Mouse (Mus musculus): ENCODE measurements around the gene Zfp13. TPM values are rescaled to one million over a fixed set of nuclear protein-coding genes. Genes with fewer than 3 reads are reported as not detected.

Zfp13 gene
- polyA plus RNA-seq, 1 experiment, result 2.9 TPM

DNA sequence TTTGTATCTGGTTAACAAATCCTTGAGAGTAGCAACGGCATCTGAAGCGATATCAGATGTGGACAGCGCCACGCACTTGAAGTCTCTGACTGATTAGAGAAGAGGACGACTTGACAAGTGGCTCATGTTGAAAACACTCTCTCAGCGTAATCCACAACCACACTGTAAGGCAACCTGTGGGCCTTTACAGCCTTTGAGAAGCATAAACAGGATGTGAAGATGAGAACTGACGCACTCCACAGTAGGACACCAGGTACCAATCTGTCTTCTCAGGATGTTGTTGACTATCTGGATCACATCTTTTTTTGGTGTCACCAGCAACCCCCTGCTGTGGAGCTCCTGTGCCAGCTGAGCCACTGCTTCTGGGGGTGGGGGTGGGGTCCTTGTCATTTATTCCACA, 21.1 kb upstream of the Zfp13 start:
- WGBS, result 68% methylated on average over 7 of the region's 7 CpGs
- Histone ChIP-seq H3K27ac (ENCODE audit: insufficient read depth, low read length) (no peak overlapping the region), H3K27me3 (ENCODE audit: control insufficient read depth, insufficient read depth, low read length) (no peaks in the 10 kb centered on the region), H3K4me3 (ENCODE audit: extremely low read depth, insufficient read depth, insufficient read length) (no peak overlapping the region), H3K4me1 (ENCODE audit: control insufficient read depth, insufficient read depth, insufficient read length) (no peaks in the 10 kb centered on the region), H3K36me3 (ENCODE audit: control insufficient read depth, insufficient read depth, low read length) (no peaks in the 10 kb centered on the region)
- peak in 1 of 2 experiments; percentile 52 for DNase-seq (ENCODE audit: low read depth in 1 of 2, low spot score in 2 of 2)
- TF ChIP-seq POLR2A (IDR thresholded peaks at IDR 0.05; ENCODE audit: low read depth, low read length), result no peak
- TF ChIP-seq CTCF (IDR thresholded peaks at IDR 0.05; ENCODE audit: extremely low read depth, insufficient read depth, insufficient read length, insufficient replicate concordance), result no peak

DNA sequence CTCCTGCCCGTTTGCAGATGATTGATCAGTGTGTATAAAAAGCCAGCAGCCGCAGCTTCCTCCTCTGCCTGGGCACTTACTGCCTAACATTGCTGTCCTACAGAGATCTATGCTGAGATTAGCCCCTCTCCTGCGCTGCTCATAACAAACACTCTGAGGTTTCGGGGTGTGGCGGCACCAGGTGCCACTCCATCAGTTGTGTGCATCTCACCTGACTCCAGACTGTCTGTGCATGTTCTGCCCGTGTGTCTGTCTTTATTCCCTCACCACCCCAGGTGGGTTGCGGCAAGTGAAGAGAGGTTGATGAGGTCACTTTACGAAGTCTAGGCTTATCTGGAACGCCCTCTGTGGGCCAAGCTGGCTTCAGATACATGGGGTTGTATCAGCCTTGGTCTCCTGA, 17.8 kb upstream of the Zfp13 start:
- no peaks in the 10 kb centered on the region for H3K4me1 ChIP-seq (ENCODE audit: control insufficient read depth, insufficient read depth, insufficient read length)
- no peaks in the 10 kb centered on the region for H3K27me3 ChIP-seq (ENCODE audit: control insufficient read depth, insufficient read depth, low read length)
- WGBS, result 5% methylated on average over 9 of the region's 9 CpGs
- TF ChIP-seq POLR2A (IDR thresholded peaks at IDR 0.05; ENCODE audit: low read depth, low read length) (no peak), CTCF (IDR thresholded peaks at IDR 0.05; ENCODE audit: extremely low read depth, insufficient read depth, insufficient read length, insufficient replicate concordance) (no peak)
- no peaks in the 10 kb centered on the region for H3K36me3 ChIP-seq (ENCODE audit: control insufficient read depth, insufficient read depth, low read length)
- H3K4me3 ChIP-seq (ENCODE audit: extremely low read depth, insufficient read depth, insufficient read length), result no peak overlapping the region
- H3K27ac ChIP-seq (ENCODE audit: insufficient read depth, low read length), result no peak overlapping the region
- no peak for DNase-seq (ENCODE audit: low read depth in 1 of 2, low spot score in 2 of 2)

DNA sequence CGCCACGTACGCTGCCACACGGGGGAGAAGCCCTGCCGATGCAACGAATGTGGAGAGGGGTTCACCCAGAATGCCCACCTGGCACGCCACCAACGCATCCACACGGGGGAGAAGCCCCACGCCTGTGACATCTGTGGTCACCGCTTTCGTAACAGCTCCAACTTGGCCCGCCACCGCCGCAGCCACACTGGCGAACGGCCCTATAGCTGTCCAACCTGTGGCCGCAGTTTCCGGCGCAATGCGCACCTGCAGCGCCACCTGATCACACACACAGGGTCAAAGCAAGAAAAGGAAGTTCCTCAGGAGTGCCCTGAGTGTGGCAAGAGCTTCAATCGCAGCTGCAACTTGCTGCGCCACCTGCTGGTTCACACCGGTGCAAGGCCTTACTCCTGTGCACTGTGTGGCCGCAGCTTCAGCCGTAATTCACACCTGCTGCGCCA, 11.1 kb upstream of the Zfp13 start:
- DNase-seq (ENCODE audit: low read depth in 1 of 2, low spot score in 2 of 2), result peak; percentile 76 to 87
- Histone ChIP-seq H3K27me3 (ENCODE audit: control insufficient read depth, insufficient read depth, low read length) (no peaks in the 10 kb centered on the region), H3K4me3 (ENCODE audit: extremely low read depth, insufficient read depth, insufficient read length) (peak overlapping the region; percentile 40; the same call in 1 of the 2 replicates), H3K4me1 (ENCODE audit: control insufficient read depth, insufficient read depth, insufficient read length) (no peaks in the 10 kb centered on the region), H3K27ac (ENCODE audit: insufficient read depth, low read length) (no peak overlapping the region), H3K36me3 (ENCODE audit: control insufficient read depth, insufficient read depth, low read length) (no peaks in the 10 kb centered on the region)
- TF ChIP-seq CTCF (IDR thresholded peaks at IDR 0.05; ENCODE audit: extremely low read depth, insufficient read depth, insufficient read length, insufficient replicate concordance), result peak; percentile 98
- no peak for TF ChIP-seq POLR2A (IDR thresholded peaks at IDR 0.05; ENCODE audit: low read depth, low read length)
- 20% methylated on average over 28 of the region's 28 CpGs for WGBS

DNA sequence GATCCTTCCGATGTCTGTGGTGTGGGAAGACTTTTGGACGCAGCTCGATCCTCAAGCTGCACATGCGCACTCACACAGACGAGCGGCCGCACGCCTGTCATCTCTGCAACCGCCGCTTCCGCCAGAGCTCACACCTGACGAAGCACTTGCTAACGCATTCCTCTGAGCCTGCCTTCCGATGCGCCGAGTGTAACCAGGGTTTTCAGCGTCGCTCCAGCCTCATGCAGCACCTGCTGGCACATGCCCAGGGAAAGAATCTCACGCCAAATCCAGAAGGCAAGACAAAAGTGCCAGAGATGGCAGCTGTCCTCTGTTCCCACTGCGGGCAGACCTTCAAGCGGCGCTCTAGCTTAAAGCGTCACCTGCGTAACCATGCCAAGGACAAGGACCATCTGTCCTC, 10.3 kb upstream of the Zfp13 start:
- WGBS, result 97% methylated on average over 24 of the region's 24 CpGs
- Histone ChIP-seq H3K27ac (ENCODE audit: insufficient read depth, low read length) (no peak overlapping the region), H3K27me3 (ENCODE audit: control insufficient read depth, insufficient read depth, low read length) (no peaks in the 10 kb centered on the region), H3K36me3 (ENCODE audit: control insufficient read depth, insufficient read depth, low read length) (no peaks in the 10 kb centered on the region), H3K4me3 (ENCODE audit: extremely low read depth, insufficient read depth, insufficient read length) (no peak overlapping the region), H3K4me1 (ENCODE audit: control insufficient read depth, insufficient read depth, insufficient read length) (no peaks in the 10 kb centered on the region)
- no peak for TF ChIP-seq POLR2A (IDR thresholded peaks at IDR 0.05; ENCODE audit: low read depth, low read length)
- TF ChIP-seq CTCF (IDR thresholded peaks at IDR 0.05; ENCODE audit: extremely low read depth, insufficient read depth, insufficient read length, insufficient replicate concordance), result no peak
- DNase-seq (ENCODE audit: low read depth in 1 of 2, low spot score in 2 of 2), result no peak

DNA sequence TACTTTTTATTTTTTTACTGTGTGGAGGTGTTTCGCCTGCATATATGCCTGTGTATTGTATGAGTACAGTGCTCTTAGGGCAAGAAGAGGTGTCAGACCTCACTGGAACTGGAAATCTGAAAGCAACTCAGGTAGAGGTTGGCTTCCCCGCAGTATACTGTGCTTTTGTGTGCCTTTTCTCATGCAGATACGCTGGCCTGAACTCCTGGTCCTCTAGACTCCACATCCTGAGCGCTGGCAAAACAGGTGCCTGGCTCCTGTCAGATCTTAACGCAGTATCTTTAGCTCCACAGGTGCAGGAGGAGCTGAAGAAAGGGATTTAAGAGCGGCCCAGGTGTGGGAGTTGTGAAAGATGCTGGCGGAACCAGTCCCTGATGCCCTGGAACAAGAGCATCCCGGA, 5.9 kb upstream of the Zfp13 start:
- no peak overlapping the region for H3K4me3 ChIP-seq (ENCODE audit: extremely low read depth, insufficient read depth, insufficient read length)
- no peaks in the 10 kb centered on the region for H3K27me3 ChIP-seq (ENCODE audit: control insufficient read depth, insufficient read depth, low read length)
- no peak overlapping the region for H3K27ac ChIP-seq (ENCODE audit: insufficient read depth, low read length)
- no peaks in the 10 kb centered on the region for H3K36me3 ChIP-seq (ENCODE audit: control insufficient read depth, insufficient read depth, low read length)
- no peak for TF ChIP-seq CTCF (IDR thresholded peaks at IDR 0.05; ENCODE audit: extremely low read depth, insufficient read depth, insufficient read length, insufficient replicate concordance)
- TF ChIP-seq POLR2A (IDR thresholded peaks at IDR 0.05; ENCODE audit: low read depth, low read length), result no peak
- 92% methylated on average over 8 of the region's 8 CpGs for WGBS
- no peak for DNase-seq (ENCODE audit: low read depth in 1 of 2, low spot score in 2 of 2)
- H3K4me1 ChIP-seq (ENCODE audit: control insufficient read depth, insufficient read depth, insufficient read length), result no peaks in the 10 kb centered on the region; the same call in 1 of the 2 replicates

DNA sequence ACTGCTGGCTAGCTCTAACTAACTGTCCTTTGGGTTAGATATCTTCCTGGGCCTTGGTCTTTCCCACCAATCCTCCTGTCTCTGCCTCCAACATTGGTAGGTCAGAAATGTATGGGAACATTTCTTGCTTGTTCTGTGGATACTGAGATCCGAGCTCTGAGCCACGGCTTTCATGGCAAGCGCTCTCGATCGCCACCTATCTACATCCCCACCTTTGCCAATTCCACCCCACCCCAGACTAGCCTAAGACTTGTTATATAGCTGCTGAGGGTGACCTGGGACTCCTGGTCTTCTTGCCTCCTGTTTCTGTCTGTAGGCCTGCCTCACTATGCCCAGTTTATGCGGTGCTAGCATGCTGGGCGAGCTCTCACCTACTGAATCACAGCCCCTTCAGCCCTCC, 5.1 kb upstream of the Zfp13 start:
- Histone ChIP-seq H3K4me1 (ENCODE audit: control insufficient read depth, insufficient read depth, insufficient read length) (peaks cover 5% of the 10 kb centered on the region; the same call in 1 of the 2 replicates), H3K36me3 (ENCODE audit: control insufficient read depth, insufficient read depth, low read length) (no peaks in the 10 kb centered on the region), H3K27me3 (ENCODE audit: control insufficient read depth, insufficient read depth, low read length) (no peaks in the 10 kb centered on the region), H3K27ac (ENCODE audit: insufficient read depth, low read length) (no peak overlapping the region), H3K4me3 (ENCODE audit: extremely low read depth, insufficient read depth, insufficient read length) (no peak overlapping the region)
- no peak for TF ChIP-seq POLR2A (IDR thresholded peaks at IDR 0.05; ENCODE audit: low read depth, low read length)
- TF ChIP-seq CTCF (IDR thresholded peaks at IDR 0.05; ENCODE audit: extremely low read depth, insufficient read depth, insufficient read length, insufficient replicate concordance), result no peak
- WGBS, result 87% methylated on average over 7 of the region's 7 CpGs
- no peak for DNase-seq (ENCODE audit: low read depth in 1 of 2, low spot score in 2 of 2)

DNA sequence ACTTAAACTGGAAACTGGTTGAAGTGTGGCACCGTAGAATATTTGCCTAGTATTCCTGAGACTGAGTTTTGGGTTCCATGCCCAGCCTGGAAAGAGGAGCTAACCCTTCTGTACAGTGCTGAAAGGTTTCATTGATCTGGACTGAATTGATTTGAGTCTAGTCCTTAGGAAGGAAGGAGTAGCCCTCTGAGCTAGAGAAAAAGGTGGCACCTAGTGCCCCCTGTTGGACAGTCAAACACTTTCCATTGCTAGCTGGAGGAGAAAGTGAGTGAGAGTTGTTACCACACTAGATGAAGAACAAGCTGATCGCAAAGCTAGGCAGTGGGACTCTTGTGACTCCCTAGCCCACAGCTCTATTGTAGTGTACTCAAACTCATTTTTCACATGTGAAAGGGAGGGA, 4.3 kb upstream of the Zfp13 start:
- DNase-seq (ENCODE audit: low read depth in 1 of 2, low spot score in 2 of 2), result peak in 1 of 2 experiments; percentile 31
- TF ChIP-seq CTCF (IDR thresholded peaks at IDR 0.05; ENCODE audit: extremely low read depth, insufficient read depth, insufficient read length, insufficient replicate concordance), result peak; percentile 25; the same call in 1 of the 2 replicates
- TF ChIP-seq POLR2A (IDR thresholded peaks at IDR 0.05; ENCODE audit: low read depth, low read length), result no peak
- Histone ChIP-seq H3K27ac (ENCODE audit: insufficient read depth, low read length) (no peak overlapping the region), H3K36me3 (ENCODE audit: control insufficient read depth, insufficient read depth, low read length) (no peaks in the 10 kb centered on the region), H3K4me3 (ENCODE audit: extremely low read depth, insufficient read depth, insufficient read length) (no peak overlapping the region), H3K27me3 (ENCODE audit: control insufficient read depth, insufficient read depth, low read length) (no peaks in the 10 kb centered on the region), H3K4me1 (ENCODE audit: control insufficient read depth, insufficient read depth, insufficient read length) (peaks cover 5% of the 10 kb centered on the region; the same call in 1 of the 2 replicates)
- 51% methylated on average over 2 of the region's 2 CpGs for WGBS

Measured in spleen, adult 2 months (tissue).